Mouse (Mus musculus) regulatory T cell (primary cell): ENCODE results near the gene Ifnar2.

Experiments used
- in situ Hi-C: fragments of 300-600 bp; cut with MboI, MseI; formaldehyde crosslinking; loops from one replicate; pipeline ENCODE4 v1.15.1; 2025; ENCODE audit warnings: high pct_unique_total_duplicates

The Ifnar2 gene

GRCm38 (mm10) chr16:91372577-91373472 lies at the start of gene Ifnar2:
Gene Ifnar2 (plus strand): TSS chr16:91372783.
- in situ Hi-C loops, result loop anchor here (10.0 to 25.0 kb wide), 3 partner anchors 114 to 792 kb away; partner anchors contain the start of genes Ifnar1 and Tmem50b

- in situ Hi-C loops, result no loop called here
Measured at GRCm38 (mm10) chr16:91327605-91328004, 45.0 kb upstream of the Ifnar2 start.

GRCm38 (mm10) chr16:91328922-91329321 lies 43.7 kb upstream of the Ifnar2 start:
- in situ Hi-C loops, result no loop called here

GRCm38 (mm10) chr16:91330496-91330895 lies 42.1 kb upstream of the Ifnar2 start:
- in situ Hi-C loops, result no loop called here

GRCm38 (mm10) chr16:91331153-91331552 lies 41.4 kb upstream of the Ifnar2 start:
- in situ Hi-C loops, result no loop called here

GRCm38 (mm10) chr16:91332880-91333279 lies 39.7 kb upstream of the Ifnar2 start:
- in situ Hi-C loops, result no loop called here

- in situ Hi-C loops, result no loop called here
Measured at GRCm38 (mm10) chr16:91334190-91334893, 38.2 kb upstream of the Ifnar2 start.

- in situ Hi-C loops, result no loop called here
Measured at GRCm38 (mm10) chr16:91336753-91337152, 35.8 kb upstream of the Ifnar2 start.

- in situ Hi-C loops, result no loop called here
Measured at GRCm38 (mm10) chr16:91337480-91337879, 35.1 kb upstream of the Ifnar2 start.

GRCm38 (mm10) chr16:91346491-91346890 lies 26.1 kb upstream of the Ifnar2 start:
- in situ Hi-C loops, result no loop called here

- in situ Hi-C loops, result no loop called here
Measured at GRCm38 (mm10) chr16:91347491-91348263, 24.9 kb upstream of the Ifnar2 start.

- in situ Hi-C loops, result no loop called here
Measured at GRCm38 (mm10) chr16:91348264-91348565, 24.4 kb upstream of the Ifnar2 start.

GRCm38 (mm10) chr16:91348588-91349330 lies 23.8 kb upstream of the Ifnar2 start:
- in situ Hi-C loops, result no loop called here

GRCm38 (mm10) chr16:91352084-91352562 lies 20.5 kb upstream of the Ifnar2 start:
- in situ Hi-C loops, result loop anchor here (5.0 to 25.0 kb wide), 3 partner anchors 135 to 270 kb away; partner anchors contain the start of genes Ifnar1 and Tmem50b

- in situ Hi-C loops, result loop anchor here (5.0 to 25.0 kb wide), 3 partner anchors 135 to 270 kb away; partner anchors contain the start of genes Ifnar1 and Tmem50b
Measured at GRCm38 (mm10) chr16:91352749-91353148, 19.8 kb upstream of the Ifnar2 start.

- in situ Hi-C loops, result loop anchor here (5.0 to 25.0 kb wide), 3 partner anchors 134 to 271 kb away; partner anchors contain the start of genes Ifnar1 and Tmem50b
Measured at GRCm38 (mm10) chr16:91353177-91353576, 19.4 kb upstream of the Ifnar2 start.

- in situ Hi-C loops, result loop anchor here (5.0 to 25.0 kb wide), 3 partner anchors 134 to 271 kb away; partner anchors contain the start of genes Ifnar1 and Tmem50b
Measured at GRCm38 (mm10) chr16:91353638-91354037, 18.9 kb upstream of the Ifnar2 start.

- in situ Hi-C loops, result loop anchor here (5.0 to 25.0 kb wide), 3 partner anchors 133 to 272 kb away; partner anchors contain the start of genes Ifnar1 and Tmem50b
Measured at GRCm38 (mm10) chr16:91354599-91354998, 18.0 kb upstream of the Ifnar2 start.

GRCm38 (mm10) chr16:91355160-91355559 lies 17.4 kb upstream of the Ifnar2 start:
- in situ Hi-C loops, result loop anchor here (25.0 kb wide), 2 partner anchors 132 to 232 kb away; partner anchors contain the start of genes Ifnar1 and Tmem50b
